Mouse (Mus musculus) forebrain, embryonic 11.5 days (tissue): ENCODE data around the gene Akap9. TPM values are rescaled to one million over a fixed set of nuclear protein-coding genes. Genes with fewer than 3 reads are reported as not detected.
"Not testable (repeated sequence)": the region's sequence is repeated elsewhere in the genome, so short reads cannot be mapped to it uniquely, and the experiment has no call there.

Experiments
- ATAC-seq: fragments of 200-750 bp; cut with Nextera tagmentation; replicated peaks from 2 replicates; pipeline ENCODE4 v1.8.0; 2017; ENCODE audit warnings: moderate TSS enrichment; ENCODE audit not compliant: low FRiP score
- DNase-seq: peaks from one replicate; pipeline ENCODE4 v3.0.0-alpha.2; 2017; ENCODE audit warnings: low spot score
- H3K27ac ChIP-seq: fragments of 300-500 bp; sonication (generic); 2 replicates; pipeline ENCODE4 v1.5.1; 2014; ENCODE audit warnings: low read depth, low read length
- H3K27me3 ChIP-seq: fragments of 300-500 bp; sonication (generic); 2 replicates; pipeline ENCODE4 v1.6.1; 2014; ENCODE audit warnings: mild to moderate bottlenecking, low read length, mixed read lengths; ENCODE audit not compliant: control insufficient read depth, insufficient read depth
- H3K36me3 ChIP-seq: fragments of 300-500 bp; sonication (generic); 2 replicates; pipeline ENCODE4 v1.6.1; 2014; ENCODE audit warnings: mild to moderate bottlenecking, low read length, moderate library complexity, mixed read lengths; ENCODE audit not compliant: control insufficient read depth, insufficient read depth
- H3K4me1 ChIP-seq: fragments of 300-500 bp; sonication (generic); replicated peaks from 2 replicates; pipeline ENCODE4 v1.6.1; 2014; ENCODE audit warnings: low read length, mixed read lengths; ENCODE audit not compliant: control insufficient read depth, insufficient read depth
- H3K4me2 ChIP-seq: fragments of 300-500 bp; sonication (generic); 2 replicates; pipeline ENCODE4 v1.6.1; 2014; ENCODE audit warnings: low read depth, mild to moderate bottlenecking, low read length, moderate library complexity, mixed read lengths; ENCODE audit not compliant: severe bottlenecking
- H3K4me3 ChIP-seq: fragments of 300-500 bp; sonication (generic); 2 replicates; pipeline ENCODE4 v1.5.1; 2014; ENCODE audit warnings: low read depth, low read length
- H3K9ac ChIP-seq: fragments of 300-500 bp; sonication (generic); 2 replicates; pipeline ENCODE4 v1.6.1; 2014; ENCODE audit warnings: low read length
- H3K9me3 ChIP-seq: fragments of 300-500 bp; sonication (generic); 2 replicates; pipeline ENCODE4 v1.6.1; 2016; ENCODE audit warnings: low read length, mixed read lengths; ENCODE audit not compliant: control insufficient read depth
- WGBS: fragments of 180-500 bp; shearing (Covaris S2); extraction: QIAGEN DNeasy Blood & Tissue Kit; methylation state at CpG from one replicate; pipeline ENCODE4 v1.1.7; 2014; 5-methylcytosine and 5-hydroxymethylcytosine counted together
- polyA plus RNA-seq: library from polyadenylated mRNA; unstranded; fragments of >200 nt; fragmentation: Nextera tagmentation; extraction: Ambion mirVana; gene quantifications from 2 replicates; pipeline ENCODE4 v1.2.1, GENCODE M21; 2014

Gene Akap9
- polyA plus RNA-seq, 1 experiment from 2014 or later = 181 TPM

DNA sequence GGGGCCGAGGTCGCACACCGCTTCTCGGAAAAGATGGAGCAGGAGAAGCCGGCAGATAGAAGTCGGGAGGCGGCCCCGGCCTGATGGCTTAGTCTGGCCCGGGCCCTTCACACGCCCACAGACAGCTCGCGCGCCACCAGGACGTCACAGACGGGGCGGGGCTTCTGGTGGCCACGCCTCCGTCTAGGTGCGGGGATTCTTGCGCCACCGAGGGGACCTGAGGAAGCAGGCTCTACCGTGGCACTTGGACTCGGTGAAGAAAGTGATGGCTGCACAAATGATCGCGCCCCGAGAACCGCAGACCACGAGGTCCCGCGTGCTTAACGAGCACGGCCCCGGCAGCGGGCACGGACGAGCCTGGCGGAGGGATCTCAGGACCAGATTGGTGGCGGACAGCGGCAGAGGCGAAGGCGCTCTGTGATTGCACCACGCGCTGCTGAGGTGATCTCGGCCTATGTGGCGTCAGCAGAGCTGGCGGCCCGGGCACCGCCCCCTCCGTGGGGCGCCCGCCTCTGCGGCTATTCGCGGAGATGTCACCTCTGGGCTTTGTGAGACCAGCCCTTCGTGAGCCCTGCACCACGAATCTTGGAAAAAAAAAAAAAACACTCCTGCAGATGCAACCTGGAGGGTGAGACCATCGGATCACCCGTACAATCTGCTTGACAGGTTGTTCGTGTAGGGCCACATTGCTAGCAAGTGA, 176.6 kb downstream of the Akap9 start, which contains the start of gene Cyp51:
TSS of gene Cyp51 (minus strand) at position 406 of the 700 bp plus-strand sequence.
- Histone ChIP-seq H3K4me1 (0 out of 2 replicates have a peak, but pooled peaks cover 5% of the 10 kb centered on the region), H3K4me2 (peak within 1 kb of the TSS; percentile 62), H3K9ac (peak within 1 kb of the TSS; percentile 87), H3K27me3 (no peaks in the 10 kb centered on the region), H3K9me3 (no peaks in the 10 kb centered on the region; the same call in 1 of the 2 replicates), H3K27ac (peak within 1 kb of the TSS; percentile 98), H3K36me3 (peaks cover 18% of the 10 kb centered on the region), H3K4me3 (peak within 1 kb of the TSS; percentile 91)
- DNase-seq (peak; percentile 95), ATAC-seq (peak; percentile 97)
- WGBS = under 1% methylated on average over 59 of the region's 59 CpGs

DNA sequence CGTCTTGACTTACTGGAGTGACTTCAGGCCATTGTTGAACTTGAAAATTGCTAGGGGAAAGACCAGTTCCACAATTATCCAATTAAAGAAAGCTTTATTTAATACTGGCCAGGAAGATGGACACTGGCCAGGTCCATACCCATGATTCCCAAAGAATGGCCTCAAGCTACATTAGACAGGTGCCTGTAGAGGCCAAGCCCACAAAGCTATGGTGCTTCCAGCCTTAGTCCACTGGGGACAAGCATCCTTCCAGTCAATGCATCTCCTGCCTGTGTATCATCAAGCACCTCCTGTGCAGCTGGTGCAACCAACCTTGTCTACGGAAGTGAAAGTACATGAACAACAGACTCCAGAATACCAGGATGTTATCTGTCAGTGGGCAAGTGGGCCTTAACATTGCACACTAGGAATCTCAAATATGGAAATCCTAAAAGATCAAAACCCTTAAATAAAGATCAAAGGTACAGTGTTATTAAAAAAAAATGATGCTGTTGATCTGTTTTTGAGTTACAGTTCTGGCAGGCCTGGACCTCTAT, 177.9 kb downstream of the Akap9 start:
- Histone ChIP-seq H3K9me3 (no peaks in the 10 kb centered on the region; the same call in 1 of the 2 replicates), H3K9ac (no peak overlapping the region), H3K27ac (no peak overlapping the region), H3K4me3 (no peak overlapping the region), H3K4me2 (no peak overlapping the region), H3K36me3 (peaks cover 10% of the 10 kb centered on the region), H3K27me3 (no peaks in the 10 kb centered on the region), H3K4me1 (0 out of 2 replicates have a peak, but pooled peaks cover 5% of the 10 kb centered on the region)
- no peak for ATAC-seq
- DNase-seq = no peak
- WGBS = 94% methylated on average over 2 of the region's 2 CpGs

DNA sequence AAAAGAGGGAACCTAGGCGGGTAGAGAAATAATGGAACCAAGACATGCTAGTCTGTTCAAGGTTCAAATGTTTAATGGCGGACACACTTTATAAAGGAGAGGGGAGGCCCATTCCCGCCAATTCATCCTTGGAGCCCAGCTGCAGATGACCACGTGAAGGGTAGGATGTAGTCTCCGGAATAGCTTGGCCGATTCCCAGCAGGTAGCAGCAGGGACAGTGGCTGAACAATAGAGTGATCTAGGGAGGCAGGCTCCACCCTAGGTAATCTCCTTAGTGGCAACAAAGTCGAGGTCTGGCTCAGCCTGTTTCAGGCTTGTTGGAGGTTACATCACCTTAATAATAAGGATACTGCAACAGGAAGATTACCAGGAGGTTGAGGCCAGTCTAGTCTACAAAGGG, 179.2 kb downstream of the Akap9 start:
- H3K27ac ChIP-seq, DNase-seq, H3K4me1 ChIP-seq, H3K27me3 ChIP-seq, H3K4me2 ChIP-seq, H3K36me3 ChIP-seq, H3K4me3 ChIP-seq, ATAC-seq, H3K9me3 ChIP-seq, H3K9ac ChIP-seq: not testable (repeated sequence)
- 41% methylated on average over 7 of the region's 7 CpGs for whole genome bisulfite sequencing

GRCm38 (mm10) chr5:4112570-4113098, 184.8 kb downstream of the Akap9 start:
- no peaks in the 10 kb centered on the region for H3K27me3 ChIP-seq
- no peak for ATAC-seq
- H3K36me3 ChIP-seq = no peaks in the 10 kb centered on the region
- H3K27ac ChIP-seq = no peak overlapping the region
- no peak for DNase-seq
- H3K9ac ChIP-seq = no peak overlapping the region
- H3K9me3 ChIP-seq = no peaks in the 10 kb centered on the region
- H3K4me2 ChIP-seq = no peak overlapping the region
- 92% methylated on average over 5 of the region's 5 CpGs for WGBS
- no peaks in the 10 kb centered on the region for H3K4me1 ChIP-seq
- H3K4me3 ChIP-seq = no peak overlapping the region

Other genes with a start within 250 kb of the Akap9 start
- 17.0 and 18.3 TPM in 2 replicates for gene Ankib1, start 125.1 kb upstream of the Akap9 start, polyA plus RNA-seq
- 68.1 and 81.7 TPM in 2 replicates for gene Krit1, start 124.9 kb upstream of the Akap9 start, polyA plus RNA-seq
- gene Lrrd1, start 82.9 kb upstream of the Akap9 start, polyA plus RNA-seq = 0.09 and 0.16 TPM in 2 replicates
- gene Mterf1a, start 34.1 kb upstream of the Akap9 start, polyA plus RNA-seq = 9.7 and 9.8 TPM in 2 replicates
- gene Cyp51, start 176.7 kb downstream of the Akap9 start, polyA plus RNA-seq = 148 and 151 TPM in 2 replicates